Mouse (Mus musculus) NIH3T3 (cell line): ENCODE results near the gene Gm37240.

ENCODE experiments used
- DNase-seq: peaks from one replicate; pipeline ENCODE4 v3.0.0-alpha.2; 2012; ENCODE audit warnings: low read depth

Gene Gm37240

DNA sequence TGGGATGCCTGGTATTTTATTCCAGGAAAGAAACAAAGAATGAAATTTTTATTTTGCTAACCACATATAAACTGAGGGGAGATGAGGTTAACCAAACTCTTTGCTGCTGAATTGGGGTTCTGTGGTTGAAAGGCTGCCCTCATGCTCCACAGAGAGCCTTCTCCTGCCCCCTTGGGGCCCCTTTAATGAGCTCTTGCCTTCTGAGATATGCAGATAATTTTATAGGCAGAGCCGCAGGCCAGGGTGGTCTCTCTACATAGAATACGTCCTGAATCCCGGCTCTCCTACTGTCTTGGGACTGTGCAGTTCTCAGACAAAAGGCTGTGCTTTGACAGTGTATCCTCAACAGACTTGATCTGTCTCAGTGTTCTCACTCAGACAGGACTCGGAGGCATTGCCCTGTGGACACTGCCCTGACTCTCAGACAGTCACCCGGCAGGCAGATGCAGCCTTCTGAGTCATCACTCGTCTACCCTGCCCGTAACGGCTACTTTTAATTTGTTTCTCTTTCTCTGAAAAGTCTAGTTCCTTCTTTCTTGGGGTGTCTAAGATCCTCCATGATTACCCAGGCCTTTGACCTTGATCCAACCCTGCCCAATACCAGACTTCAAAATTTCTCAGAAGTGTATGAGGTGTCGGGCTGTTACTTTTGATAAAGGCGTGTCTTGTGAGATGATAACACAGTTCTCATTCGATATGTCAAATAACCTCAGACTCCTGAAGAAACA lies 1184.1 kb downstream of the Gm37240 start:
- no peak for DNase-seq

DNA sequence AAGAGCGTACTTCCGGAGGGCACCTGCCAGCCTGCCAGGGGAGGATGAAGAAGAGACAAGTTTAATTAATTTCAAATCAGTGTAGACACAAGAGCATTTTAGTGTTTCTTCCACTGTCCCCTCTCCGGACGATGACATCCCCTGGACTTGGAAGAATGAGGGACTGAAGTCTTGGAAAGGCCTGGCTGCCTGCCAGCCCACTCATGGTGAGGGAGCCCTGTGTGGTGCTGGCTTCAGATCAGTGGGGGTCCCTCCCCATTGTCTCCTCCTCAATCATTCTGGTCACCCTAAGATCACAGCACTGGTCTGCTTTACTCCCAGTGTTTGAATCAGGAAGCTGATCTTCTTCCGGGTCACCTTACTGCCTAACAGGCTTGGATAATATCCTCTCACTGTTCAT lies 1185.4 kb downstream of the Gm37240 start:
- DNase-seq = peak; percentile 20

DNA sequence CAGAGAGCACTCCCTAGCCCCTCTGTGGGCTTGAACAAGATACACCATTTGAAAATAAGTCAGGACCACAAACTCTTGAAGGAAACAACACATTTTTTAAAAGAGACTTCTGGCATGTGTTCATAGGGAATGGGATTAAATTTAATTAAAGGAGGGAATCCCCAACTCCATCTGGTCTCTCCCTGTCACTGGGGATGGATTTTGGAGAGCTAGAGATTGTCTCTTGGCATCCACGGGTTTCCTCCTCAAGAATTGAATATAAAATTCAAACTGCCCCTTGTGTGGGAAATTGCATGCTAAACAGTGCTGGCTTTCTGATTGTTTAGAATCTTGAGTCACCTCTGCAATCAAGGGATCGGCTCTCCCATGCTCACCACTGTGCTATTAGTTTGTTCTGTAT lies 1185.8 kb downstream of the Gm37240 start:
- no peak for DNase-seq

DNA sequence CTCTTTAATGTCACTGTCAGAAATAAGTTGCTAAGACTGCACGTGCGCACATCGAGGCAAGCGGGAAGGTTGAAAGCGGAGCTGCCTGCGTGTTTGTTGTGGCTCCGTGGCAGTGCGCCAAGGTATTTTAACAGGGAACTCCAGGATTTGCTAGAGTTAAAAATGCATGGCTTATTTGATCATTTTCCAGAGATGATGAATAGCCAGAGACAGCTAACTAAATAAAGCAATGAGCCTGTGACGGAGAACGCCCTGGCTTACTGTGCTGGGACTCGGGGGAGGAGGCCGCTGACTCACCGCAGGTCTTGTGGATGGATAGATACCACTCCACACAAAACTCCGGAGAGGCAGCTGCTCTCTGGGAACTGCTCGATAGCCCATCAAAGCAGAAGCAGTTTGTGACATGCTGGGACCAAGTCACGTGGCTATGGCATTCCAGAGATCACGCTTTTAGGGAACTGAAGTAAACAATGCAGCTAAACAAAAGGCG lies 1190.8 kb downstream of the Gm37240 start:
- DNase-seq = peak; percentile 90

DNA sequence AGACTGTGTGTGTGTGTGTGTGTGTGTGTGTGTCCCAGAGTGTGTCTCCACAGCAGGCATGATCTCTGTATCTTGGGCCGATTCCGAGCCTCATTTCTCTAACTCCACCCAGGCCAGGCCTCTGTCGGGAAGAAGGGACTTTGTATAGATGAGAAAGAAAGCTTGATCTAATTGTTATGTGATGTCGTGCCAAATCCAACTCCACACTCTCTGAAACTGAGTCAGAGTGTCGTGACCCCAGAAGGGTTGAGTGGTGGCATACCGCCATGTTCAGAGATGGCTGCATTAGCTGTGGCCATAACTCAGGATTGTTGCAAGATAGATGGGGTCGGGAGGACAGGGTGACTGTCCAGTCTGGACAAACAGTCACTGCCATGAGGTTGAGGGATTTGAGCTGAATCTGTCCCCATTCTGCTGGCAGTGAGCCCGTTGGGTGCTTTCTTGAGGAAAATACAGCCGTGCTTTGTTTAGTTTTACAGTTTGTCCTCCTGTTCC lies 1191.4 kb downstream of the Gm37240 start:
- peak; percentile 77 for DNase-seq

DNA sequence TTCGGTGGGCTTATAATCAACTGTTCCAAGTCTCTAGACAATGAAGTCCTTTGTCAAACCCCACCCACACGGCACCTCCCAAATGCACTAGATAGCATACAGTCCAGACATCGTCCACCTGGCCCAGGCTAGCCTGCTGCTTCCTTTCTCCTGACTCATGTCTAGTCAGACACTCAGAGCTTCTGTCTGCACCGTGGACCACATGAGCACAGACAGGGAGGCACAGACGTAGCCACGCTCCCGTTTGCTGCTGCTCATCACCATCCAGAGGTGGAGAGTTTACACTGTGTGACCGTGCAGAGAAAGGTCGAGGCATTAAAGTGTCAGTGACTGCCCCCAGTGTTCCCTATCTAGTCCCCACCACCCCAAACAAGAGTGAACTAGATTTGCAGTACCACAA lies 1191.9 kb downstream of the Gm37240 start:
- DNase-seq = peak; percentile 44

DNA sequence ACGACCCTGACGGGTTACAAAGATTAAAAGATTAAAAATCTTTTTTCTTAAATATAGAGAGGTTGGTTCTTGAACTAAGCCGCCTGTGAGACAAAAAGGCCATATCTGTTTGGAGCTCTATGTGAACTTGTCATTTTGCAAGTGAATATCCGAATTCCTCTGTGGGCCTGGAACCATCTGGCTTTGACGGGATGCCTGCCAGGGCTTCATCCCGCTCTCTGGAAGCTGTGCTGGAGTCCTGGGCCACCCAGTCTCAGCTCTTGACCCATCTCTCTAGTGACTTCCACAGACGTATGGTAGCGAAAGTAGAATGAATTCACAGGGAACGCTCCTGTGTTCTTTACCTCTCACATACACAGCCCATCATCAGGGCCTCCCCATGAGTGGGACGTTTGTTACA lies 1193.4 kb downstream of the Gm37240 start:
- no peak for DNase-seq

DNA sequence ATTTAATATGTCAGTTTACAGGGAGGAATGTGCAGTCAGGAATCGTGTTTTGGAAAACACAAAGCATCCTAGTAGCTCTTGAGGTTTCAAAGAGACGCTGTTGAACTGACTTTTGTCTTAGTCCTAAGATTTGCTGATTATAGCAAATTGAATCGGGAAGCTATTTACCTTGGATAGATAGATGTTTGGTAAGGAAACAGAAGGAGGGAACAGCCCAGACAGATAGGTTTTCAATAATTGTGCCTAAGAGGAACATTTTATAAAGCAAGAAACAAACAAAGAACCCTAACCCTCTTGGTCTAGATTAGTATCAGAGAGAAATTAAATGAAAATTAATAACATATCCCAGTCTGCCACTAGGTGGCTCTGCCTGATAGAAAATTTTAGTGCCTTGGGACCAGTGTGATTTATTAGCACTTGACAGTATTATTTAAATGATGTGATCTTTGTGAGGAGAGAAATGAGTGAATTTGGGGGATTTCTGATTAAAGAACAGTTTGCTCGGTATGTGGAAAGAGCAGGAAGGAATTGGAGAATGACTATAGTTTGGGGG lies 1194.6 kb downstream of the Gm37240 start:
- DNase-seq = peak; percentile 77

DNA sequence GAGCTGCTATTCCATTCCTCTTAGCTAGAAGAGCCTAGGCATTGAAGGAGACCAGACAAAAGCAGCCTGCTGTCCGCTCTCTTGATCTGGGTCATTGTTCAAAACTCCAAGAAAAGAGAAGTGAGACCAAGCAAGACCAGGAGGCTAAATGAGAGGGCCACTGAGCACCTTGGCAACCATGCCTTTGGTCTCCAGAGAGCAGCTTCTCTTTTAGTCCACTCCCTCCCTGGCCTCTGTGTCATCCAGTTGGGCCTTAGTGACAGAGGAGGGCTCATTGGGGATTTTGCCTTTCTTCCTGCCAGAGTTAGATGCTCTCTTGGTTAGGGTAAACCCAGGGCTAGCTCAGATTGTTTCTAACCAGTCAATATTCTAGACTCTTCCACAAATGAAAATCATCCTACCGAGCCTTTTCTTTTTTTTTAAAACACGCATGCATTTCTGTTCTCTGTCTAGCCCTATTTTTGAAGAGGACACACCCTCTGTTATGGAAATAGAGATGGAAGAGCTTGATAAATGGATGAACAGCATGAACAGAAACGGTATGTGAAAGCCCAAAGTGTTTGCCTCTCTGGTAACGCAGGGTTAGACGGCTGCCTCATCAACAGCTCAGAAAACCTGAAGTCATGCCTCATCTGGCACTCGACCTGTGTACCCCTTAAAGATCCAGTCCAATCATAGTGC lies 1197.1 kb downstream of the Gm37240 start:
- DNase-seq = no peak

DNA sequence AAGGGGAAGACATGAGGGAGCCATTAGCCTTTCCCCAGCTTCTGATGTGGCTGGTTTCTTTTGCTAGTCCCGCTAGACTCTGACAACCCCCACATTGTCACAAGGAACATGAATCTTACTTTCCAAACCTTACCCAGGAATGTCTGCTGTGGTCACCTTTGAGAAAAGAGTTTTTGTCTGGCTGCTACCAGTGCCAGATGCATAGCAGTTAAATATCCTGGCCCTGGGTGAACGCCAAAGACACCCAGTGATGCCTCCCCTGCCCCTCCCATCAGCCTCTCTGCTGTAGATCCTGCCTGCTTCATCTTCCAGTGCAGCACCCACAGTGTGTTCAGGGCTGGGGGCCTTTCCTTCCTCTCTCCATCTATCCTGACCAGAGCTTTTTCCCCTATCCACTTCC lies 1197.7 kb downstream of the Gm37240 start:
- no peak for DNase-seq

DNA sequence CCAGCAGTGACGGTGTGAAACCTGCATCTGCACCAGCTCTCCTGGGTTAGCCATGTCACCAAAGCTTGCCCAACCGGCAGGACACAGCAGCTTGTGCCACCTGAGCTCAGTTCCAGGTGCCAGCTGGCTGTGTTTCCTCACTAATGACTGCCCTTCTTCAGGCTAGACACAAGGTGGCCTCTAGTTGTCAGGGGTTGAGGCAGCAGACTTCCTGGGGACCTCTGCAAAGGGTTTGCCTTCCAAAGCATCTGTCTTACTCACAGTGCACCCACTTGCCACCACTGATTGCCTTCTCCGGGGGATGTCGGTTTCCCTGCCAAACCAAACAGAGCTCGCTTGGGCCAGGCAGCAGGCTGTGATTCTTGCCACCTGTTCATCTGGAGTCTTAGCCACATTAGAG lies 1199.1 kb downstream of the Gm37240 start:
- no peak for DNase-seq

DNA sequence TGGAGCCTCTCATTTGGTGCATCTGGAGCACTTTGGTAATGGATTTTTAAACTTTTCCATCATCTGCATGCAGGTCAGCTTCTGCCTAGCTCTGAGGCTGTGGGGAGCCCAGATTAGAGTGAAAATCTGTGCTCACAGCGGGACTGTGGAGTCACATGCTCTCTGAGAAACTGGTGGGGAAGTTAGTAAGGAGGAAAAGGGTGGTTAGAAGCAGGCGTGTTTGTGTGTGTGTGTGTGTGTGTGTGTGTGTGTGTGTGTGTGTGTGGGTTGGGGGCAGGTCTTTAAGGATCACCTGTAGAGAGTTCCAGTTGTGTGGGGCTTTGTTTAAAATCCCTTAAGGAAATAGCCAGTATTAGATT lies 1199.9 kb downstream of the Gm37240 start:
- DNase-seq = no peak

DNA sequence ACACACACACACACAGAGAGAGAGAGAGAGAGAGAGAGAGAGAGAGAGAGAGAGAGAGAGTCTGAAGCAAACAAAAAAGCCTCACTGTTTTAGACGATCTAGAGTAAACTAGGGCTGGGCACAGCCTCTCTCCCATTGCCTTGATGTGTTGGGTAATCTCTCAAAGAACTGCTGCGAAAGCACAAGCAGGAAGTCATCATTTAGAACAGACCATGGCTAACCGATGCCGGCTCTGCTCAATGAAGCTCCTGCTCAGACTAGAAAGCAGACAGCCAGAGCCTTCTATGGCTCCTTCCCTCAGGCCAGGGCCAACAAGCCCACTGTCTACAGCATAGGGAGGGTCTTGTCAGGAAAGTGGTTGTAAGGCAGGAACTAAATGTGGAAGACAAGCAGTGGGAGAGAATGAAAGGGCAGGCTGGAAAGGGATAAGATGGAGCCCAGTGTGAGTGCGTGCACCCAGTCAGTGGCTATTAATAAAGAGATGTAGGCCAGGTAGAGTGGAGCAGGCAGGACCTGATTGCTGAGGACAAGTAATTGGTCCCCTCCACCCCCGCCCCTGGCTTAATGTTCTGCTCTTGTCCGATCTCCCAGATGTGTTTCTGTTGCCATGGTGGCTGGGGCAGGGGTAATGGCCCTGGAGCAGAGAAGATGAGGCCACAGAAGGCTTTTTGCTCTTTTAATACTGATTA lies 1200.4 kb downstream of the Gm37240 start:
- no peak for DNase-seq

DNA sequence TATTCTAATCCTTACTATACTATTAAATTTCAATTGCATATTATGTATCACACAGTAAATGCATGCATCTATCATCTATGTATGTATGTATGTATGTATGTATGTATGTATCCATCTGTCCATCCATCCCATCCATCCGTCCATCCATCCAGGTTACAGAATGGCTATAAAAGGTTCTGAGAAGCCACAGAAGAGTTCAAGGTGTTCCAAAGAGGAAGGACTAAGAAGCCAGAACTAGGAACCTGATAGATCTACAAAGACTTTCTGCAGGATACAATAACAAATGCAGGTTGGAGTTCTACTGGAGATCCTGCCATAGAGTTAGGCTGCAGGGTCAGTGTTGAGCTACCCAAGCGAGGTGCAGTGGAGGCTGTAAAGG lies 1201.0 kb downstream of the Gm37240 start:
- no peak for DNase-seq

DNA sequence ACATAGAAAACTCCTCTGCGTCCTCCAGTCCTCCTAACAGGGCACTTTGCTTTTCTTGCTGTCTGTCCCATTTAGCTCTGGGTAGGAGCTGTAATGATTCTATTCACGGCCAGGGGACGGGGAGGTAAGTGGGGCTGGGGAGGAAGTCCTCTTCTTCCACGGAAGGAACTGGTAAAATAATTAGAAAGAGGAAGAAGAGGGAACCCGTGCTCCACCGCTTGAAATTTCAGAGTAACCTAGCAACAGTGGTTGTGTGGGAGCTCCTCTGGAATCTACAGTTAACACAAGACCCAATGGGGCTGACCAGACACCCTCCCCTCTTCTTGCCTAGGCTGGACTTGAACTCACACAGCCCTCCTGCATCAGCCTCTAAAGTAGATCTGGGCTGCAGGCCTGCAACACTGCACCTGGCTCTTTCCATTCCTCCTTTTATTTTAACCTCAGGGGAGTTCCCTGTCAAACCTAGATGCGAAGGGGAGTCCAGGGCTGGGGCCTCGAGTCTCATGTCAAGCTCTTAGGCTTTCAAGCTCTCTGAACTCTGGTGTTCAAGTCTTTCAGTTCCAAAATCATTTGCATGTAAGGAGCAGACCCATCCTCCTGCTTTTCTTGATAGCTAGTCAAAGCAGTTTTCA lies 1201.5 kb downstream of the Gm37240 start:
- DNase-seq = no peak

DNA sequence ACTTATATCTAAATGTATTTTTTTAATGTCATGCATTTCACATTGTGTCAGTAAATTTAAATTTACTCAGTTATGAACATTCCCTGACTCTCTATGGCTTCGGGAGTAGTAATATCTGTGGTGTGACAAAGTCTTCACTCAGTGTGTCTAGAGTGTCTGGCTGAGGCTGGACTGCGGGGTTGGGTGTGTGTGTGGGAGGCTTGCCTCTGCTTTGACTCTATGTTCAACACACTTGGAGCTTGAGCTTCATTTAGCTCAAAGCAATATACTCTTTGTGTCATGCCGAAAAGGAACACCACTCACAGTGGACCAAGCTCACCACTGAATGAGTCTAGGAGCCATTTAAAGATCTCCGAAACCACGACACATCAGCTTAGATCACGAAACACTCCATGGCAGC lies 1203.5 kb downstream of the Gm37240 start:
- DNase-seq = no peak

DNA sequence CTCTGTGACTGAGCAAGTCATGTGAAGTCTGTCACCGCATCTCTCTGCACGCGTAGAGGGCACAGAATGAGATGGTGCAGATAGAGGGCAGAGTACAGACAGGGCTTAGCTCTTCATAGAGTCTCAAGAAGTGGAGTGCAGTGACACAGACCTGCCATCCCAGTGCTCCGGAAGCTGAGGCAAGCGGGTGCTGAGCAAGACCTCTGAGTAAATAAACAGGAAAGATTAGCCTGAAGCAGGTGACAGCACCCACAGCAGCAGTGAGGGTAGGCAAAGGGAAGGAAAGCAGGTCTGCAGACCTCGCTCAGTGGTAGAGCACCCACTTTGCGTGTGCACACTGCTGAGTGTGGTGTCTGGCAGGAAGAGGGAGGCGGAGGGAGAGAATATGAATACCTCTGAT lies 1205.6 kb downstream of the Gm37240 start:
- DNase-seq = no peak

DNA sequence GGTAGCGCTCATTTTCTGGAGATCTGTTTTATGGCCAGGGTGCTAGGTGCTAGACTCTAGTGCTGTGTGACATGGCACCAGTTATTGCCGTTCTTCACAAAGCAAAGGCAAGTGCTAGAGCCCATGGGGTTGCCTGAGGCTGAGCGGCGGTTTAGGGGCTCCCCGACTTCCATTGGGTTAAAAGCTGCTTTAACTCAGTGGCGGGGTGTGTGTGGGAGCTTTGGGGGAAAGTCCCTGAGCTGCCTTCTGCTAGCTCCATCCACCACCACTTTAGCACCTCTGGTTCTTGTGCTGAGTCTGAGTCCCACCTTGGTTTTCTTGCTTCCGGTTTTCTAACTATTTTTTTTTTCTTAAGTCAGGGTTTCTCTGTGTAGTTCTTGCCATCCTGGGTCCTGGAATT lies 1207.3 kb downstream of the Gm37240 start:
- DNase-seq = no peak

DNA sequence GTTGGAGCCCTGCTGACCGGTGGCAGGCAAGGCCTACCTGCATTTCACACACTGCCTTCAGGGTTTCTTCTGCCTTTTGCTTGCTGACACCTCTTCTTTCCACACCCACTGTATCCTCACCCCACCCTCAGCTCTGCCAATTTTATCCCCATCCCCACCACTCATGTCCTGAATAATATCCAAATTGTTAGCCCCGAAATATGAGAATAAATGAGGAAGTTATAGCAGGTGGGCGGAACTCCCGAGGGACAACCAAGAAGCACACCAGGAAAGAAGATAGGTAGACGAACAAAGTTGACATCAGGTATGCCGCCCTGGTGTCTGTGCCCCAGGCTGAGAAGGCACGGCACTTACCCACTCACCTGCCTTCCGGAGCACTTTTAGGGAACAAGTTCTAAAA lies 1207.8 kb downstream of the Gm37240 start:
- DNase-seq = no peak

DNA sequence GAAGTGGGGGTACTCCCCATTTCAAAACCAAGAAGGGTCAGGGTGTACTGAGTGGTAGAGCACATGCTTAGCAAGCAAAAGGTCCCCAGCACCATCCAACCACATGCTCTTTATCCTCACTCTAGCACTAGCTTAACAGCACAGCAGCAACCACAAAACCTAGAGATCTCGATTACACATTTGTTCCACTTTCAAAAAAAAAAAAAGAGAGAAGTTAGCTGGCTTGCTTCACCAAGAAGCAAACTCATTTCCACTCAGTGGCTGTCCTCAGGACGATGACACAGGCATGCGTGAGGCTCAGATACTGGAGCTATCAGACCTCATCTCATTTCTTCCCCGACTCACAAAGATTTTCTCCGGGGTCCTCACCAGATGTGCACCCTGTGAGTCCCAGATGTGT lies 1208.4 kb downstream of the Gm37240 start:
- no peak for DNase-seq

DNA sequence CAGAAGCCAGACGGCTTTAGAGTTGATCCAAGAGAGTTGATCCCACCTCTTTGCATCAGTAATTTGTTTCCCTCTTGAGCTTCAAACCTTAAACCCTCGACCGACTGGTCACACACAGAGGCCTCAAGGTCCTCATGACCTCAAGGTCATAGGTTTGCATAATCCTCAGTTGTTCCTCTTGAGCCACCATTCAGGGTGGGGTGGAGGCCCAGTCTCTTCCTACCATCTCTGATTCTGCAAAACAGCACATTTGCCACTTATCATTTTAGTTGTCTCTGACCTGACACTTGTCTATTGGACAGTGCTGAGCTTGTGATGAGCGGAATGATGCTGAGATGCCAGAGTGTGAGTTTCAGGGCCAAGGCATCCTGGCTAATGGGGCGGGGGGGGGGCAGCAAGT lies 1211.6 kb downstream of the Gm37240 start:
- DNase-seq = no peak

DNA sequence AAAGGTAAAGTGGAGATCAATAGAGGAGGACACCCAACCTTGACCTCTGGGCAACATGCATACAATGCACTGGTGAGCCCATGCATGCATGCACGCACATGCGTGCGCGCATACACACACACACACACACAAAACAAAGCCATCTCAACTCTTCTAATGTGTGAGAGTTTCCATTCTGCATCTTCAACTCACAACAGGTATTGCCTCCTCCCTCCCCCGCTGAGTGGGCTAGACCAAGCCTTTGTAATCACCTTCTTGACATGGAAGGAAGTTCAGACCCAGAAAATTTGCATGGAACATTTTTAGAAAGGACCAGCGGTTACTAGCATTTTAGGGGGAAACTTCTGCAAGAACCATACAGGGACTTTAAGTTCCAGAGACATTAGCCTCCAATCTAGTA lies 1213.8 kb downstream of the Gm37240 start:
- DNase-seq = no peak
